Mouse (Mus musculus) heart, postnatal 0 days (tissue): Measurements from ENCODE around the gene Cyba.

Experiments used
- CTCF ChIP-seq: IDR thresholded peaks from 2 replicates; pipeline ENCODE4 v1.5.1; 2016; ENCODE audit warnings: antibody characterized with exemption, control low read depth, low read depth
- EP300 ChIP-seq: IDR thresholded peaks from 2 replicates; pipeline ENCODE4 v1.6.1; 2016; ENCODE audit warnings: antibody characterized with exemption, low read depth

GRCm38 (mm10) chr8:122460524-122461472 is 28.1 kb upstream of the Cyba start, which contains the start of gene Snai3:
- TF ChIP-seq CTCF (no peak), EP300 (no peak)
